Mouse (Mus musculus) urinary bladder, postnatal 36 days (tissue): ENCODE data around the gene Il1r1.

Experiments used
- DNase-seq, 2 experiments: peaks; one replicate each; pipeline ENCODE4 v3.0.0; 2022; ENCODE audit warnings: low spot score in 2 of 2, mixed read lengths in 1 of 2

Il1r1 gene

GRCm38 (mm10) chr1:40317657-40318056 is 92.8 kb downstream of the Il1r1 start:
- DNase-seq: peak; percentile 18 to 59

GRCm38 (mm10) chr1:40321824-40322223 is 96.9 kb downstream of the Il1r1 start:
- DNase-seq: no peak

GRCm38 (mm10) chr1:40322543-40322942 is 97.7 kb downstream of the Il1r1 start:
- DNase-seq: no peak

GRCm38 (mm10) chr1:40324457-40324856 is 99.6 kb downstream of the Il1r1 start, which contains the start of gene Il1rl2:
Gene Il1rl2 (plus strand): TSS chr1:40324610.
- DNase-seq: peak in 1 of 2 experiments; percentile 14

GRCm38 (mm10) chr1:40324955-40325702 is 100.2 kb downstream of the Il1r1 start:
- peak in 1 of 2 experiments; percentile 26 for DNase-seq

- no peak for DNase-seq
These were observed 100.9 kb downstream of the Il1r1 start for GRCm38 (mm10) chr1:40325711-40326327.

- no peak for DNase-seq
These were observed 102.7 kb downstream of the Il1r1 start for GRCm38 (mm10) chr1:40327604-40328003.

- no peak for DNase-seq
These were observed 104.6 kb downstream of the Il1r1 start for GRCm38 (mm10) chr1:40329526-40329925.

- DNase-seq: no peak
These were observed 105.3 kb downstream of the Il1r1 start for GRCm38 (mm10) chr1:40330181-40330580.

GRCm38 (mm10) chr1:40339346-40339745 is 114.5 kb downstream of the Il1r1 start:
- DNase-seq: no peak

- DNase-seq: no peak
These were observed 115.2 kb downstream of the Il1r1 start for GRCm38 (mm10) chr1:40340102-40340501.

- no peak for DNase-seq
These were observed 127.5 kb downstream of the Il1r1 start for GRCm38 (mm10) chr1:40352158-40352903.

GRCm38 (mm10) chr1:40352904-40353286 is 128.0 kb downstream of the Il1r1 start:
- DNase-seq: no peak

GRCm38 (mm10) chr1:40354665-40355064 is 129.8 kb downstream of the Il1r1 start:
- no peak for DNase-seq

GRCm38 (mm10) chr1:40355431-40355843 is 130.6 kb downstream of the Il1r1 start:
- DNase-seq: peak in 1 of 2 experiments; percentile 38

GRCm38 (mm10) chr1:40355904-40356521 is 131.1 kb downstream of the Il1r1 start:
- no peak for DNase-seq

- DNase-seq: no peak
These were observed 133.0 kb downstream of the Il1r1 start for GRCm38 (mm10) chr1:40357921-40358320.

GRCm38 (mm10) chr1:40358351-40358750 is 133.5 kb downstream of the Il1r1 start:
- no peak for DNase-seq

GRCm38 (mm10) chr1:40358771-40359181 is 133.9 kb downstream of the Il1r1 start:
- peak in 1 of 2 experiments; percentile 31 for DNase-seq

- DNase-seq: no peak
These were observed 134.9 kb downstream of the Il1r1 start for GRCm38 (mm10) chr1:40359731-40360130.

- DNase-seq: no peak
These were observed 136.1 kb downstream of the Il1r1 start for GRCm38 (mm10) chr1:40360969-40361368.

- no peak for DNase-seq
These were observed 136.7 kb downstream of the Il1r1 start for GRCm38 (mm10) chr1:40361596-40361995.
